Mouse (Mus musculus): ENCODE data around the gene Lcmt1. TPM values are rescaled to one million over a fixed set of nuclear protein-coding genes. Genes with fewer than 3 reads are reported as not detected.

Lcmt1 gene
- polyA plus RNA-seq, 1 experiment from 2014 or later: 40.1 TPM

- H3K36me3 ChIP-seq (ENCODE audit: control insufficient read depth, insufficient read depth, low read length): peaks cover 51% of the 10 kb centered on the region; the same call in 1 of the 2 replicates
- no peak overlapping the region for H3K4me3 ChIP-seq (ENCODE audit: low read depth, low read length)
- no peak overlapping the region for H3K4me2 ChIP-seq (ENCODE audit: low read depth, low read length)
- H3K9me3 ChIP-seq (ENCODE audit: control insufficient read depth, low read length): no peaks in the 10 kb centered on the region
- H3K27me3 ChIP-seq (replicated peaks; ENCODE audit: control insufficient read depth, insufficient read depth, low read length): no peaks in the 10 kb centered on the region
- no peak overlapping the region for H3K27ac ChIP-seq (replicated peaks; ENCODE audit: low read depth, low read length)
- no peak for DNase-seq (ENCODE audit: low spot score)
- no peak overlapping the region for H3K9ac ChIP-seq (ENCODE audit: low read depth, low read length)
- H3K4me1 ChIP-seq (ENCODE audit: control insufficient read depth, insufficient read depth, low read length): no peaks in the 10 kb centered on the region
- no peak for ATAC-seq (ENCODE audit: low read depth)
- 77% methylated on average over 4 of the region's 4 CpGs for WGBS
These were observed 47.2 kb downstream of the Lcmt1 start for GRCm38 (mm10) chr7:123416803-123417202.

DNA sequence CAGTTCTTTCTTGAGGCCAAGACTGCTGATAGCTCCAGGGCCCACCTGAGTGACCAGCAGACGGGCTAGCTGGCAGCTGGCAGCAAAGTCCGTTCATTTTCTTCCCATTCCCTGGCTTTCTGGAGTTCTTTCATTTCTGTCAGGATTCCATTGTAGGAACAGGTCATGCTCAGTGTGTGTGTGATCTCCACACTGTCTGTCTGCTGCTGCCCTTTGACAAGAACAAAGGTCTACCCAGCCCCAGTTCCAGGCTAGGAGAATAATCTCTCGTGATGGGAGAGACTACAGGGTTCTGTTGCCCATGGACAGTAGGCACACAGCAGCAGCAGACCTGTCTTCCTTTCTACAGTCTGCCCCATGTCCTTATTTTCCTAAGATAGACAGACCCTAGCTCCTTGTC, 48.1 kb downstream of the Lcmt1 start:
- Histone ChIP-seq H3K36me3 (ENCODE audit: control insufficient read depth, insufficient read depth, low read length) (peaks cover 50% of the 10 kb centered on the region; the same call in 1 of the 2 replicates), H3K27ac (replicated peaks; ENCODE audit: low read depth, low read length) (no peak overlapping the region), H3K4me3 (ENCODE audit: low read depth, low read length) (no peak overlapping the region), H3K27me3 (replicated peaks; ENCODE audit: control insufficient read depth, insufficient read depth, low read length) (no peaks in the 10 kb centered on the region), H3K9ac (ENCODE audit: low read depth, low read length) (no peak overlapping the region), H3K9me3 (ENCODE audit: control insufficient read depth, low read length) (no peaks in the 10 kb centered on the region), H3K4me1 (ENCODE audit: control insufficient read depth, insufficient read depth, low read length) (no peaks in the 10 kb centered on the region), H3K4me2 (ENCODE audit: low read depth, low read length) (no peak overlapping the region)
- ATAC-seq (ENCODE audit: low read depth) (no peak), DNase-seq (ENCODE audit: low spot score) (no peak)
- 85% methylated on average over 3 of the region's 3 CpGs for WGBS

DNA sequence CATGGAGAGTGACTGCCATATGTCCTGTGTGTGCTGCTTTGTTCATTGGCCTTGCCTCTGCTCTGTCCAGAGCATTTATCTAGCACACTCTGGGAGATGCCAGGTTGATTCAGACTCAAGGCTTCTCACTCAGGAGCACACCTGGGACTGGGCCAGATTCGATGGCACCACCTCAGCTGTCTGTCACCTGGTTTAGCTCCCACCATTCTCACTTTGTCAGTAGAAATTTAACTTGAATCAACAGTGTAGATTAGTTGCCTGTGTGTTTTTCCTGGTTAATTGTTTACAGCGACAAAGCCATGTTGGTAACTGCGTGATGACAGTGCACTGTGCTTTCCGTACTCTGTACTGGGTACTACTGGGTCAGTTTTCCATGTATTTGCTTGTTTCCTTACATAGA, 50.4 kb downstream of the Lcmt1 start:
- Histone ChIP-seq H3K4me3 (ENCODE audit: low read depth, low read length) (no peak overlapping the region), H3K27ac (replicated peaks; ENCODE audit: low read depth, low read length) (no peak overlapping the region), H3K4me1 (ENCODE audit: control insufficient read depth, insufficient read depth, low read length) (no peaks in the 10 kb centered on the region), H3K9me3 (ENCODE audit: control insufficient read depth, low read length) (no peaks in the 10 kb centered on the region), H3K4me2 (ENCODE audit: low read depth, low read length) (no peak overlapping the region), H3K36me3 (ENCODE audit: control insufficient read depth, insufficient read depth, low read length) (peaks cover 52% of the 10 kb centered on the region), H3K27me3 (replicated peaks; ENCODE audit: control insufficient read depth, insufficient read depth, low read length) (no peaks in the 10 kb centered on the region), H3K9ac (ENCODE audit: low read depth, low read length) (no peak overlapping the region)
- DNase-seq (ENCODE audit: low spot score) (no peak), ATAC-seq (ENCODE audit: low read depth) (no peak)
- WGBS: 93% methylated on average over 4 of the region's 4 CpGs

GRCm38 (mm10) chr7:123421958-123422357, 52.4 kb downstream of the Lcmt1 start:
- Histone ChIP-seq H3K27ac (replicated peaks; ENCODE audit: low read depth, low read length) (no peak overlapping the region), H3K4me2 (ENCODE audit: low read depth, low read length) (no peak overlapping the region), H3K9ac (ENCODE audit: low read depth, low read length) (no peak overlapping the region), H3K9me3 (ENCODE audit: control insufficient read depth, low read length) (no peaks in the 10 kb centered on the region), H3K36me3 (ENCODE audit: control insufficient read depth, insufficient read depth, low read length) (peaks cover 52% of the 10 kb centered on the region), H3K27me3 (replicated peaks; ENCODE audit: control insufficient read depth, insufficient read depth, low read length) (no peaks in the 10 kb centered on the region), H3K4me1 (ENCODE audit: control insufficient read depth, insufficient read depth, low read length) (no peaks in the 10 kb centered on the region), H3K4me3 (ENCODE audit: low read depth, low read length) (no peak overlapping the region)
- WGBS: 75% methylated on average over 3 of the region's 3 CpGs
- DNase-seq (ENCODE audit: low spot score) (no peak), ATAC-seq (ENCODE audit: low read depth) (no peak)

- H3K9ac ChIP-seq (ENCODE audit: low read depth, low read length): no peak overlapping the region
- no peak overlapping the region for H3K4me2 ChIP-seq (ENCODE audit: low read depth, low read length)
- H3K27me3 ChIP-seq (replicated peaks; ENCODE audit: control insufficient read depth, insufficient read depth, low read length): no peaks in the 10 kb centered on the region
- H3K36me3 ChIP-seq (ENCODE audit: control insufficient read depth, insufficient read depth, low read length): peaks cover 42% of the 10 kb centered on the region
- H3K27ac ChIP-seq (replicated peaks; ENCODE audit: low read depth, low read length): no peak overlapping the region
- H3K4me1 ChIP-seq (ENCODE audit: control insufficient read depth, insufficient read depth, low read length): no peaks in the 10 kb centered on the region
- DNase-seq (ENCODE audit: low spot score) (no peak), ATAC-seq (ENCODE audit: low read depth) (no peak)
- H3K9me3 ChIP-seq (ENCODE audit: control insufficient read depth, low read length): no peaks in the 10 kb centered on the region
- WGBS: 89% methylated on average over 6 of the region's 6 CpGs
- no peak overlapping the region for H3K4me3 ChIP-seq (ENCODE audit: low read depth, low read length)
These were observed 54.7 kb downstream of the Lcmt1 start for GRCm38 (mm10) chr7:123424281-123424680.

- Histone ChIP-seq H3K27me3 (replicated peaks; ENCODE audit: control insufficient read depth, insufficient read depth, low read length) (no peaks in the 10 kb centered on the region), H3K9me3 (ENCODE audit: control insufficient read depth, low read length) (no peaks in the 10 kb centered on the region), H3K27ac (replicated peaks; ENCODE audit: low read depth, low read length) (no peak overlapping the region), H3K4me3 (ENCODE audit: low read depth, low read length) (no peak overlapping the region), H3K36me3 (ENCODE audit: control insufficient read depth, insufficient read depth, low read length) (peaks cover 38% of the 10 kb centered on the region), H3K9ac (ENCODE audit: low read depth, low read length) (no peak overlapping the region), H3K4me2 (ENCODE audit: low read depth, low read length) (no peak overlapping the region), H3K4me1 (ENCODE audit: control insufficient read depth, insufficient read depth, low read length) (no peaks in the 10 kb centered on the region)
- DNase-seq (ENCODE audit: low spot score) (no peak), ATAC-seq (ENCODE audit: low read depth) (no peak)
- WGBS: 84% methylated on average over 6 of the region's 6 CpGs
These were observed 55.7 kb downstream of the Lcmt1 start for GRCm38 (mm10) chr7:123425134-123425757.

- Histone ChIP-seq H3K4me2 (ENCODE audit: low read depth, low read length) (no peak overlapping the region), H3K4me3 (ENCODE audit: low read depth, low read length) (no peak overlapping the region), H3K4me1 (ENCODE audit: control insufficient read depth, insufficient read depth, low read length) (no peaks in the 10 kb centered on the region), H3K27me3 (replicated peaks; ENCODE audit: control insufficient read depth, insufficient read depth, low read length) (no peaks in the 10 kb centered on the region), H3K27ac (replicated peaks; ENCODE audit: low read depth, low read length) (no peak overlapping the region), H3K9me3 (ENCODE audit: control insufficient read depth, low read length) (no peaks in the 10 kb centered on the region), H3K9ac (ENCODE audit: low read depth, low read length) (no peak overlapping the region), H3K36me3 (ENCODE audit: control insufficient read depth, insufficient read depth, low read length) (peaks cover 26% of the 10 kb centered on the region; the same call in 1 of the 2 replicates)
- DNase-seq (ENCODE audit: low spot score): no peak
- ATAC-seq (ENCODE audit: low read depth): no peak
- 75% methylated on average over 8 of the region's 8 CpGs for WGBS
These were observed 60.2 kb downstream of the Lcmt1 start for GRCm38 (mm10) chr7:123429624-123430410.

DNA sequence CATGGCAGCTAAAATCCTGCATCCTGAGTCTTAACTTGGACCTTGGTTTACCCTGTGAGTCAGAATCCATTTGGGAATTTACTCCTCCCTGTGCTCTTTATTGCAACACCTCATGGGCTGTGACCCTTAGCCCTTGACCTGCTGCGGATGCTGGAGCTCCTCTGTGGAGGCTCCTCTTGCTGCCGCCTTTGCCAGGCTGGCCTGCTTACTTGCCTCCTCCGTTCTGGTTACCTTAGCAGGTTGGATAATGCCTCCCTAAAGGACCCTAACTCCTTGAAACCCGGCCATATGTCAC, 60.8 kb downstream of the Lcmt1 start:
- H3K4me2 ChIP-seq (ENCODE audit: low read depth, low read length): no peak overlapping the region
- 83% methylated on average over 4 of the region's 4 CpGs for WGBS
- DNase-seq (ENCODE audit: low spot score) (no peak), ATAC-seq (ENCODE audit: low read depth) (no peak)
- no peaks in the 10 kb centered on the region for H3K9me3 ChIP-seq (ENCODE audit: control insufficient read depth, low read length)
- H3K27me3 ChIP-seq (replicated peaks; ENCODE audit: control insufficient read depth, insufficient read depth, low read length): no peaks in the 10 kb centered on the region
- H3K4me1 ChIP-seq (ENCODE audit: control insufficient read depth, insufficient read depth, low read length): no peaks in the 10 kb centered on the region
- peaks cover 26% of the 10 kb centered on the region; the same call in 1 of the 2 replicates for H3K36me3 ChIP-seq (ENCODE audit: control insufficient read depth, insufficient read depth, low read length)
- no peak overlapping the region for H3K27ac ChIP-seq (replicated peaks; ENCODE audit: low read depth, low read length)
- no peak overlapping the region for H3K4me3 ChIP-seq (ENCODE audit: low read depth, low read length)
- H3K9ac ChIP-seq (ENCODE audit: low read depth, low read length): no peak overlapping the region

- DNase-seq (ENCODE audit: low spot score): no peak
These were observed 61.6 kb downstream of the Lcmt1 start for GRCm38 (mm10) chr7:123431206-123431605.

More at GRCm38 (mm10) chr7:123431206-123431605, 61.6 kb downstream of the Lcmt1 start:
- Histone ChIP-seq H3K36me3 (ENCODE audit: control insufficient read depth, insufficient read depth, low read length) (peaks cover 26% of the 10 kb centered on the region; the same call in 1 of the 2 replicates), H3K27ac (replicated peaks; ENCODE audit: low read depth, low read length) (no peak overlapping the region), H3K4me1 (ENCODE audit: control insufficient read depth, insufficient read depth, low read length) (no peaks in the 10 kb centered on the region), H3K4me2 (ENCODE audit: low read depth, low read length) (no peak overlapping the region), H3K4me3 (ENCODE audit: low read depth, low read length) (no peak overlapping the region), H3K27me3 (replicated peaks; ENCODE audit: control insufficient read depth, insufficient read depth, low read length) (no peaks in the 10 kb centered on the region), H3K9me3 (ENCODE audit: control insufficient read depth, low read length) (no peaks in the 10 kb centered on the region), H3K9ac (ENCODE audit: low read depth, low read length) (no peak overlapping the region)
- 73% methylated on average over 4 of the region's 4 CpGs for WGBS
- no peak for ATAC-seq (ENCODE audit: low read depth)

Data from embryonic facial prominence, embryonic 14.5 days (tissue).